Mouse (Mus musculus): ENCODE measurements at regions not wholly inside any gene's neighbourhood (a gene's known extent, or its start where the extent isn't known, plus 50 kb on each side); places are given as distances from the start of the nearest gene placed in this dataset.

GRCm38 (mm10) chr14:58691129-58691828 is 451.4 kb downstream of the 1700129C05Rik start:
- no peak for DNase-seq (ENCODE audit: low read depth, low spot score)

- DNase-seq (ENCODE audit: low read depth, low spot score): no peak
These were observed 454.9 kb downstream of the 1700129C05Rik start for GRCm38 (mm10) chr14:58687814-58688213.

GRCm38 (mm10) chr14:58678781-58679180 is 463.9 kb downstream of the 1700129C05Rik start:
- no peak for DNase-seq (ENCODE audit: low read depth, low spot score)

GRCm38 (mm10) chr14:58678126-58678656 is 464.5 kb downstream of the 1700129C05Rik start:
- no peak for DNase-seq (ENCODE audit: low read depth, low spot score)

GRCm38 (mm10) chr14:58675146-58675545 is 467.5 kb downstream of the 1700129C05Rik start:
- no peak for DNase-seq (ENCODE audit: low read depth, low spot score)

GRCm38 (mm10) chr14:58663946-58664345 is 478.7 kb downstream of the 1700129C05Rik start:
- DNase-seq (ENCODE audit: low read depth, low spot score): no peak

GRCm38 (mm10) chr14:58662601-58663000 is 480.1 kb downstream of the 1700129C05Rik start:
- no peak for DNase-seq (ENCODE audit: low read depth, low spot score)

- no peak for DNase-seq (ENCODE audit: low read depth, low spot score)
These were observed 481.3 kb downstream of the 1700129C05Rik start for GRCm38 (mm10) chr14:58661416-58661815.

- DNase-seq (ENCODE audit: low read depth, low spot score): no peak
These were observed 485.4 kb downstream of the 1700129C05Rik start for GRCm38 (mm10) chr14:58657263-58657662.

- DNase-seq (ENCODE audit: low read depth, low spot score): no peak
These were observed 485.8 kb downstream of the 1700129C05Rik start for GRCm38 (mm10) chr14:58656935-58657238.

- no peak for DNase-seq (ENCODE audit: low read depth, low spot score)
These were observed 486.3 kb downstream of the 1700129C05Rik start for GRCm38 (mm10) chr14:58656212-58656934.

GRCm38 (mm10) chr14:58653026-58653425 is 489.7 kb downstream of the 1700129C05Rik start:
- no peak for DNase-seq (ENCODE audit: low read depth, low spot score)

GRCm38 (mm10) chr14:58652004-58652403 is 490.7 kb downstream of the 1700129C05Rik start:
- DNase-seq (ENCODE audit: low read depth, low spot score): no peak

- DNase-seq (ENCODE audit: low read depth, low spot score): no peak
These were observed 491.5 kb downstream of the 1700129C05Rik start for GRCm38 (mm10) chr14:58651210-58651609.

- no peak for DNase-seq (ENCODE audit: low read depth, low spot score)
These were observed 504.4 kb downstream of the 1700129C05Rik start for GRCm38 (mm10) chr14:58638337-58638696.

- DNase-seq (ENCODE audit: low read depth, low spot score): no peak
These were observed 505.0 kb downstream of the 1700129C05Rik start for GRCm38 (mm10) chr14:58637405-58638336.

GRCm38 (mm10) chr14:58631221-58631620 is 511.5 kb downstream of the 1700129C05Rik start:
- no peak for DNase-seq (ENCODE audit: low read depth, low spot score)

GRCm38 (mm10) chr14:58628266-58628665 is 514.4 kb downstream of the 1700129C05Rik start:
- DNase-seq (ENCODE audit: low read depth, low spot score): peak; percentile 10

- DNase-seq (ENCODE audit: low read depth, low spot score): no peak
These were observed 516.0 kb downstream of the 1700129C05Rik start for GRCm38 (mm10) chr14:58626506-58627256.

GRCm38 (mm10) chr14:58620186-58620585 is 522.5 kb downstream of the 1700129C05Rik start:
- no peak for DNase-seq (ENCODE audit: low read depth, low spot score)

- peak; percentile 42 for DNase-seq (ENCODE audit: low read depth, low spot score)
These were observed 525.0 kb downstream of the 1700129C05Rik start for GRCm38 (mm10) chr14:58617656-58618055.

Measured in brain, adult 2 months (tissue).